Mouse (Mus musculus) G1E (cell line): ENCODE data around the gene Cabp2. TPM values are rescaled to one million over a fixed set of nuclear protein-coding genes. Genes with fewer than 3 reads are reported as not detected.
"Not testable (repeated sequence)": the region's sequence is repeated elsewhere in the genome, so short reads cannot be mapped to it uniquely, and the experiment has no call there.

Source experiments
- ATAC-seq: 2 replicates; pipeline ENCODE4 v1.8.0; 2016; ENCODE audit warnings: mild to moderate bottlenecking; ENCODE audit not compliant: insufficient number of reproducible peaks, poor library complexity, low FRiP score, severe bottlenecking; ENCODE audit errors: extremely low read depth
- DNase-seq: peaks from one replicate; pipeline ENCODE4 v3.0.0; 2012; ENCODE audit warnings: low spot score
- H3K27me3 ChIP-seq: 2 replicates; pipeline ENCODE4 v1.6.1; 2012; ENCODE audit warnings: mild to moderate bottlenecking, low read length, inconsistent platforms; ENCODE audit not compliant: insufficient read depth
- H3K36me3 ChIP-seq: replicated peaks from 2 replicates; pipeline ENCODE3; 2012; ENCODE audit warnings: mild to moderate bottlenecking, inconsistent platforms
- H3K4me1 ChIP-seq: 2 replicates; pipeline ENCODE4 v1.6.1; 2012; ENCODE audit warnings: low read depth, low read length, inconsistent platforms, mixed read lengths; ENCODE audit not compliant: insufficient read depth
- H3K4me3 ChIP-seq: 2 replicates; pipeline ENCODE4 v1.5.1; 2012; ENCODE audit warnings: low read depth, mild to moderate bottlenecking, inconsistent platforms, low read length, moderate library complexity, mixed read lengths
- H3K9me3 ChIP-seq: replicated peaks from 2 replicates; pipeline ENCODE4 v1.6.1; 2012; ENCODE audit warnings: inconsistent platforms
- CTCF ChIP-seq: IDR thresholded peaks from 2 replicates; pipeline ENCODE4 v1.5.1; 2012; ENCODE audit warnings: low read depth, low read length, inconsistent platforms, mixed read lengths
- GATA1 ChIP-seq: IDR thresholded peaks from 2 replicates; pipeline ENCODE4 v1.6.1; 2012; ENCODE audit warnings: borderline replicate concordance, low read length, inconsistent platforms, mixed read lengths
- GATA2 ChIP-seq: IDR thresholded peaks from 2 replicates; pipeline ENCODE4 v1.6.1; 2012; ENCODE audit warnings: low read depth, low read length, inconsistent platforms, borderline replicate concordance
- POLR2AphosphoS5 ChIP-seq: IDR thresholded peaks from 2 replicates; pipeline ENCODE4 v1.6.1; 2012; ENCODE audit warnings: low read depth, low read length, inconsistent platforms; ENCODE audit not compliant: insufficient replicate concordance
- TAL1 ChIP-seq: conservative IDR thresholded peaks from 2 replicates; pipeline ENCODE4 v1.6.1; 2012; ENCODE audit warnings: low read depth, low read length, inconsistent platforms, mixed read lengths
- polyA plus RNA-seq: library from polyadenylated mRNA; stranded (reverse); fragments of >175 nt; gene quantifications from 2 replicates; pipeline ENCODE4 v1.2.3, GENCODE M21; 2012
- total RNA-seq, 2 experiments: library from RNA; stranded (forward) in 1 of 2; stranded (reverse) in 1 of 2; fragments of 200-1000 nt in 1 of 2; fragments of >200 nt in 1 of 2; fragmentation: Nextera tagmentation in 1 of 2; gene quantifications; 2 replicates each; pipeline ENCODE4 v1.2.3; 2014 to 2017

Cabp2 gene
- total and polyA plus RNA-seq, 3 experiments = not detected

- H3K4me3 ChIP-seq = peak within 1 kb of the TSS; percentile 76
- H3K4me1 ChIP-seq = peaks cover 10% of the 10 kb centered on the region; the same call in 1 of the 2 replicates
- DNase-seq = peak; percentile 49
- ATAC-seq = peak; percentile 22; the same call in 1 of the 2 replicates
- peaks cover 12% of the 10 kb centered on the region for H3K36me3 ChIP-seq
- peaks cover 5% of the 10 kb centered on the region; the same call in 1 of the 2 replicates for H3K27me3 ChIP-seq
- TF ChIP-seq CTCF (no peak), GATA2 (no peak), GATA1 (no peak), TAL1 (no peak), POLR2AphosphoS5 (no peak)
- H3K9me3 ChIP-seq = peaks cover 6% of the 10 kb centered on the region
Observed at GRCm38 (mm10) chr19:4037788-4038232, 43.6 kb upstream of the Cabp2 start, which contains the start of gene Gstp1. Gene Gstp1 (minus strand): TSS chr19:4037985.

DNA sequence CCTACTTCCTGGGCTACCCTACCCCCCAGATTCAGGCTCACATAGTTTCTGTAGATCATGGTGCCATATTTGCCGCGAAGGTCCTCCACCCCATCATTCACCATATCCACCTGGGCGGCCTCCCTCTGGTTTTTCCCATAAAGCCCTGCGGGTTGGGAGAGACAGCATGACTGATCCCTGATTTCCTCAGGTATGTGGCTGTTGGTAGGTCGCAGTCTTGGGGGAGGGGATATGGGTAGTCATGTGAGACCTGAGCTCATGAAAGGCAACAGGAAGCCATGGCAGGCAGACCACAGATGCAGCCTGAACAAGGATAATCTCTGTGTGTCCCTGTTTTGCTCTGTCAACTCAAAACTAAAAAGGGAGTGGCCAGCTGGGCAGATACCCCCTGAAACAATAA lies 40.4 kb upstream of the Cabp2 start:
- not testable (repeated sequence) for DNase-seq, H3K4me3 ChIP-seq, ATAC-seq, H3K36me3 ChIP-seq, H3K27me3 ChIP-seq
- H3K9me3 ChIP-seq = peaks cover 29% of the 10 kb centered on the region
- peaks cover 21% of the 10 kb centered on the region for H3K4me1 ChIP-seq

GRCm38 (mm10) chr19:4041500-4041899 lies 39.9 kb upstream of the Cabp2 start:
- ATAC-seq, H3K36me3 ChIP-seq, DNase-seq, H3K27me3 ChIP-seq, H3K4me3 ChIP-seq: not testable (repeated sequence)
- peaks cover 33% of the 10 kb centered on the region for H3K9me3 ChIP-seq
- H3K4me1 ChIP-seq = peaks cover 17% of the 10 kb centered on the region

- Histone ChIP-seq H3K4me1 (peaks cover 19% of the 10 kb centered on the region), H3K36me3 (no peaks in the 10 kb centered on the region), H3K27me3 (peaks cover 5% of the 10 kb centered on the region; the same call in 1 of the 2 replicates), H3K4me3 (no peak overlapping the region), H3K9me3 (peaks cover 33% of the 10 kb centered on the region)
- TF ChIP-seq POLR2AphosphoS5 = no peak
- no peak for TF ChIP-seq GATA1
- no peak for TF ChIP-seq GATA2
- no peak for TF ChIP-seq CTCF
- TF ChIP-seq TAL1 = no peak
- ATAC-seq (no peak), DNase-seq (no peak)
Observed at GRCm38 (mm10) chr19:4042124-4042523, 39.3 kb upstream of the Cabp2 start.

DNA sequence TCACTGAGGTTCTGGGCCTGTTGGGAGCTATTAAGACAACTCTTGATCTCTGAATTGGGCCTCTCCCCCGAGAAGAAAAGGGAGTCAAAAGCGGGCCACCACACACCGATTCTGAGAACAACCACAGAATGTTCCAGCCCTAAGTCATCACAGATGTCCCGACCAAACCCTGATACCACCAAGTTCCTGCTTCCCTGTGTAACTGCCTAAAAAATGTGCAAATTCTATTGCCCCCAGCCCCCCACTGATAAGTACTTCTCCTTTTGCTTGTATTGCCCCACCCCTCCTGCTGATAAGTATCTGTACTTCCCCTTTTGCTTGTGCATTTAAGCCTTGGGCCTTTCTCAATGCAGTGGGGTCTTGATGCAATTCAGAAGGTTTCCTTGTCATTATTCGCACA lies 37.3 kb upstream of the Cabp2 start:
- not testable (repeated sequence) for H3K27me3 ChIP-seq, H3K4me3 ChIP-seq, DNase-seq, H3K36me3 ChIP-seq, ATAC-seq
- peaks cover 19% of the 10 kb centered on the region for H3K4me1 ChIP-seq
- H3K9me3 ChIP-seq = peaks cover 33% of the 10 kb centered on the region

GRCm38 (mm10) chr19:4045966-4046865 lies 35.2 kb upstream of the Cabp2 start, which contains the start of gene Gstp2:
Gene Gstp2 (minus strand): TSS chr19:4046023.
- no peak for ATAC-seq
- peaks cover 19% of the 10 kb centered on the region for H3K4me1 ChIP-seq
- peaks cover 36% of the 10 kb centered on the region for H3K9me3 ChIP-seq
- peaks cover 9% of the 10 kb centered on the region for H3K27me3 ChIP-seq
- TF ChIP-seq CTCF (no peak), POLR2AphosphoS5 (no peak), TAL1 (no peak), GATA1 (no peak), GATA2 (no peak)
- no peak for DNase-seq
- H3K4me3 ChIP-seq = no peak within 1 kb of the TSS
- no peaks in the 10 kb centered on the region for H3K36me3 ChIP-seq

DNA sequence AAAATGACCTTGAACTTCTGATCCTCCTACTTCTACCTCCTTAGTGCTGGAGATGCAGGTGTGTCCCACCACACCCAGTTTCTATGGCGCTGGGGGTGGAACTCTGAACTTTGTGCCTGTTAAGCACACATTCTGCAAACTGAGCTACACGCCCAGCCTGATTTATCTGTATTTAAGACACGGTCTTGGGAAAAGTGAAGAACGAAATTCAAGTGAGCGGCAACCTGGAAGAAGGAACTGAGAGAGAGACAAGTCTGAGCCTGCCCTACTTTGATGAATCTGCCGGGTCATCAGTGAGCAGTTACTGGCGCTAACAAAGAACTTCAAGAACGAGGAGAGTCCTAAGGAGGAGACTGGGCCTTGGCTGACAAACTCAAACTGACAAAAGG lies 34.5 kb upstream of the Cabp2 start:
- Histone ChIP-seq H3K36me3 (no peaks in the 10 kb centered on the region), H3K4me3 (no peak overlapping the region), H3K9me3 (peaks cover 38% of the 10 kb centered on the region), H3K4me1 (peaks cover 19% of the 10 kb centered on the region), H3K27me3 (peaks cover 7% of the 10 kb centered on the region)
- ATAC-seq (no peak), DNase-seq (no peak)
- no peak for TF ChIP-seq CTCF
- TF ChIP-seq GATA2 = no peak
- no peak for TF ChIP-seq GATA1
